Mouse (Mus musculus) limb, embryonic 12.5 days (tissue): ENCODE measurements around the gene Nelfb. TPM values are rescaled to one million over a fixed set of nuclear protein-coding genes. Genes with fewer than 3 reads are reported as not detected.

Source experiments
- ATAC-seq: fragments of 200-750 bp; cut with Nextera tagmentation; 2 replicates; pipeline ENCODE4 v1.8.0; 2017; ENCODE audit warnings: low read depth, moderate TSS enrichment; ENCODE audit not compliant: insufficient number of reproducible peaks, insufficient read depth, low FRiP score, low TSS enrichment
- H3K27ac ChIP-seq: fragments of 300-500 bp; sonication (generic); 2 replicates; pipeline ENCODE4 v1.5.1; 2016; ENCODE audit warnings: mild to moderate bottlenecking, moderate library complexity
- H3K27me3 ChIP-seq: fragments of 300-500 bp; sonication (generic); 2 replicates; pipeline ENCODE4 v1.6.1; 2016; ENCODE audit warnings: mild to moderate bottlenecking, moderate library complexity
- H3K36me3 ChIP-seq: fragments of 300-500 bp; sonication (generic); 2 replicates; pipeline ENCODE4 v1.6.1; 2016; ENCODE audit warnings: mild to moderate bottlenecking, moderate library complexity
- H3K4me1 ChIP-seq: fragments of 300-500 bp; sonication (generic); replicated peaks from 2 replicates; pipeline ENCODE4 v1.6.1; 2016
- H3K4me2 ChIP-seq: fragments of 300-500 bp; sonication (generic); 2 replicates; pipeline ENCODE4 v1.6.1; 2016; ENCODE audit warnings: mild to moderate bottlenecking, moderate library complexity
- H3K4me3 ChIP-seq: fragments of 300-500 bp; sonication (generic); replicated peaks from 2 replicates; pipeline ENCODE4 v1.5.1; 2016; ENCODE audit warnings: mild to moderate bottlenecking
- H3K9ac ChIP-seq: fragments of 300-500 bp; sonication (generic); replicated peaks from 2 replicates; pipeline ENCODE4 v1.6.1; 2016; ENCODE audit warnings: mild to moderate bottlenecking, moderate library complexity
- H3K9me3 ChIP-seq: fragments of 300-500 bp; sonication (generic); 2 replicates; pipeline ENCODE4 v1.6.1; 2016; ENCODE audit warnings: mild to moderate bottlenecking, moderate library complexity
- WGBS: fragments of 180-500 bp; shearing (Covaris S2); methylation state at CpG from one replicate; pipeline ENCODE4 v1.1.7; 2016; 5-methylcytosine and 5-hydroxymethylcytosine counted together
- polyA plus RNA-seq: library from polyadenylated mRNA; unstranded; fragments of >200 nt; fragmentation: Nextera tagmentation; extraction: Ambion mirVana; gene quantifications from 2 replicates; pipeline ENCODE4 v1.2.1, GENCODE M21; 2016

Gene Nelfb
- polyA plus RNA-seq, 1 experiment from 2014 or later = 121 TPM

GRCm38 (mm10) chr2:25230581-25230980, 19.3 kb upstream of the Nelfb start:
- Histone ChIP-seq H3K4me1 (0 out of 2 replicates have a peak, but pooled peaks cover 4% of the 10 kb centered on the region), H3K27me3 (peaks cover 50% of the 10 kb centered on the region), H3K36me3 (no peaks in the 10 kb centered on the region), H3K4me2 (no peak overlapping the region), H3K4me3 (no peak overlapping the region), H3K27ac (no peak overlapping the region), H3K9me3 (no peaks in the 10 kb centered on the region), H3K9ac (no peak overlapping the region)
- no peak for ATAC-seq
- WGBS = 79% methylated on average over 7 of the region's 7 CpGs

DNA sequence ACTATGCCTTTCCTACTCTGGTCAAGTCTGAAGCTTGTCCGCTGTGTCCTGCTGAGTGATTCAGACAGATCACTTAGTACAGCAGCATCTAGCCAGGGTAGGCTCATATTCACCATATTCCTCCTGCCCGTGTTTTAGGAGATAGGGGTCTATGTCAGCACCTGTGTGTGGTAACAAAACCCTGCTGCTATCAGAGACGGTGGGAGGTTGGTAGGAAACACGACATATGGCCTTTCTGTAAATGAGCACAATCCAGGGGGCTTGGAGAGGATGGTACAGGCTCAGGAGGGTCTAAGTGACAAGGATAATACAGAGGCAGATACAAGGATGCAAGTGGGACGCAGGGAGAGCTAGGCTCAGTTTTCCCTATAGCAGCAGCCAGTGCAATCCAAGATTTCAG, 18.3 kb upstream of the Nelfb start:
- H3K9me3 ChIP-seq = no peaks in the 10 kb centered on the region
- H3K4me2 ChIP-seq = no peak overlapping the region
- peaks cover 47% of the 10 kb centered on the region for H3K27me3 ChIP-seq
- H3K36me3 ChIP-seq = no peaks in the 10 kb centered on the region
- H3K4me3 ChIP-seq = no peak overlapping the region
- ATAC-seq = no peak
- H3K27ac ChIP-seq = no peak overlapping the region
- 84% methylated on average over 5 of the region's 5 CpGs for WGBS
- 0 out of 2 replicates have a peak, but pooled peaks cover 5% of the 10 kb centered on the region for H3K4me1 ChIP-seq
- no peak overlapping the region for H3K9ac ChIP-seq

DNA sequence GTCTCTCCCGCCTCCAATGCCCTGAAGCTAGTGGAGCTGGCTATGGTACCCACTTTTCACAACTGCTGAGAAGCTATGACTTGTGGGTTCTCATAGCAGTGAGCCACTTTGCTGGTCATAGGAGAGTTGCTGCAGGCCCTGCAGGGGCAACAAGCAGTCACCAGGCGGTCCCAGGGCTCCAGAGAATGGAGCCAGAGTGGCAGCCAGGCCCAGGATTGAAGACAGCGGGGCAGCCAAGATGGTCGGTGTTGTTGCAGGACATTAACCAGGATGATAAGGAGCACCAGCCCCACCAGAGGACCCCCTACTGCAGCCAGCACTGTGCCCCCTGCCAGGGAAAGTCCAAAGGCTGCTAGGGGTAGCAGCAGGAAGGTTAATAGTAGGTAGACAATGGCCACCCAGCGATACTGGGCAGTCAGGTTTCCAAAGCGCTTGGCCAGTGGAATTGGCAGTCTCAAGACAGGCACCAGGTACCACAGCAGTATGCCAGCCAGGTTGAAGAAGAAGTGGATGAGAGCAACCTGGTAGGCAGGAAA, 17.8 kb upstream of the Nelfb start:
- ATAC-seq = no peak
- H3K4me1 ChIP-seq = 0 out of 2 replicates have a peak, but pooled peaks cover 5% of the 10 kb centered on the region
- H3K36me3 ChIP-seq = no peaks in the 10 kb centered on the region
- H3K9me3 ChIP-seq = no peaks in the 10 kb centered on the region
- peak overlapping the region; percentile 44 for H3K4me2 ChIP-seq
- H3K4me3 ChIP-seq = no peak overlapping the region
- no peak overlapping the region for H3K9ac ChIP-seq
- H3K27me3 ChIP-seq = peaks cover 42% of the 10 kb centered on the region
- no peak overlapping the region for H3K27ac ChIP-seq
- WGBS = 68% methylated on average over 6 of the region's 6 CpGs

DNA sequence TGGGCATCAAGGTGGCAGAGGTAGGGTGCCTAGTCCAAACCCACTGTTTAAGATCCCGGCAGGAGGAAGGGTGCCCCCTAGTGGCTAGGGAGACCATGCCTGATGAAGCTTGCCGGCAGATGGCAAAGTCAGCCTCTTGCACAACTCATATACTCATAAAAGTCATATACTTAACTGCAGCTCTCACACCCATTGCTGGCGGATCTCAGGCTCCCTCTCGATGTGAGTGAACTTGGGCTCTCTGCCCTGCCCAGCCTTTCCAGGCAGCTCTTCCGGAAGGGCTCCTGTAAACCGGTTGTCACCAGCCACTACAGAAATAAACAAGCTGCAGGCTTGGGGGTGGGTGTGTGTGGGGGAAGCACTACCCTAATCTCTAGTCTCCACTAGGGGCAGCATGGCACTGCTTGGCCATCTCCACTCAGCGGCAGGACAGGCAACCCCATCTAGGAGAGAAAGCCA, 17.2 kb upstream of the Nelfb start:
- Histone ChIP-seq H3K27me3 (peaks cover 36% of the 10 kb centered on the region), H3K9ac (no peak overlapping the region), H3K36me3 (peaks cover 2% of the 10 kb centered on the region; the same call in 1 of the 2 replicates), H3K4me1 (peaks cover 10% of the 10 kb centered on the region), H3K9me3 (no peaks in the 10 kb centered on the region), H3K4me3 (peak overlapping the region; percentile 20; the same call in 1 of the 2 replicates), H3K27ac (no peak overlapping the region; the same call in 1 of the 2 replicates), H3K4me2 (peak overlapping the region; percentile 44)
- no peak for ATAC-seq
- WGBS = 1% methylated on average over 7 of the region's 7 CpGs

DNA sequence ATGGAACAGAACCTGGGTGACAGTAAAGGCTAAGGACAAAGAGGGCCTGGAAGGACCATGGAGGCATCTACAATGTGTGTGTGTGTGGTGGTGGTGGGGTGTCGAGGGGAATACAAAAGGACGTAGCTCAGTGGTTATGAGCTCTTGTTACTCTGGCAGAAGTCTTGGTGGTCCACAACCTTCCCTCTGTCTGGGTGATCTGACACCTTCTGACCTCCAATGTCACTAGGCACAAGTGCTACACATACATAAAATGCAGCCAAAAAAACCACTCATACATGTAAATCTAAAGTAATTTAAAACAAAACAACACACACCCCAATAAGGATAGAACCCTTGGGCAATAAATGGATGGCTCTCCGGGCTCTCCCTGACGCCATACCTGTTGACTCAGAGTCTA, 16.1 kb upstream of the Nelfb start:
- no peak overlapping the region for H3K27ac ChIP-seq
- peaks cover 15% of the 10 kb centered on the region for H3K4me1 ChIP-seq
- ATAC-seq = no peak
- WGBS = 88% methylated on average over 4 of the region's 4 CpGs
- no peak overlapping the region for H3K9ac ChIP-seq
- no peak overlapping the region for H3K4me3 ChIP-seq
- H3K9me3 ChIP-seq = no peaks in the 10 kb centered on the region
- peaks cover 26% of the 10 kb centered on the region for H3K27me3 ChIP-seq
- H3K4me2 ChIP-seq = no peak overlapping the region
- peaks cover 10% of the 10 kb centered on the region; the same call in 1 of the 2 replicates for H3K36me3 ChIP-seq

- no peak overlapping the region for H3K9ac ChIP-seq
- no peak overlapping the region for H3K4me2 ChIP-seq
- H3K9me3 ChIP-seq = no peaks in the 10 kb centered on the region
- no peak for ATAC-seq
- H3K4me3 ChIP-seq = no peak overlapping the region
- peaks cover 14% of the 10 kb centered on the region for H3K36me3 ChIP-seq
- no peak overlapping the region for H3K27ac ChIP-seq
- 80% methylated on average over 5 of the region's 5 CpGs for WGBS
- H3K4me1 ChIP-seq = peaks cover 15% of the 10 kb centered on the region
- H3K27me3 ChIP-seq = peaks cover 21% of the 10 kb centered on the region
Observed at GRCm38 (mm10) chr2:25226864-25227263, 15.6 kb upstream of the Nelfb start.

GRCm38 (mm10) chr2:25225811-25226379, 14.6 kb upstream of the Nelfb start:
- H3K9me3 ChIP-seq = no peaks in the 10 kb centered on the region
- H3K27ac ChIP-seq = peak overlapping the region; percentile 96
- no peak overlapping the region for H3K9ac ChIP-seq
- no peak for ATAC-seq
- H3K27me3 ChIP-seq = peaks cover 11% of the 10 kb centered on the region
- WGBS = 76% methylated on average over 8 of the region's 8 CpGs
- peak overlapping the region; percentile 58 for H3K4me2 ChIP-seq
- peak overlapping the region; percentile 87 for H3K4me3 ChIP-seq
- H3K36me3 ChIP-seq = peaks cover 21% of the 10 kb centered on the region
- peaks cover 15% of the 10 kb centered on the region for H3K4me1 ChIP-seq

- peak overlapping the region; percentile 87 for H3K4me3 ChIP-seq
- H3K4me1 ChIP-seq = peaks cover 15% of the 10 kb centered on the region
- peak overlapping the region; percentile 64 for H3K9ac ChIP-seq
- ATAC-seq = peak; percentile 98
- H3K36me3 ChIP-seq = peaks cover 21% of the 10 kb centered on the region
- no peaks in the 10 kb centered on the region for H3K9me3 ChIP-seq
- WGBS = 2% methylated on average over 41 of the region's 41 CpGs
- H3K4me2 ChIP-seq = peak overlapping the region; percentile 58
- peak overlapping the region; percentile 96 for H3K27ac ChIP-seq
- H3K27me3 ChIP-seq = 0 out of 2 replicates have a peak, but pooled peaks cover 7% of the 10 kb centered on the region
Observed at GRCm38 (mm10) chr2:25224766-25225752, 13.8 kb upstream of the Nelfb start.

- peak within 1 kb of the TSS; percentile 92 for H3K4me2 ChIP-seq
- H3K4me3 ChIP-seq = peak within 1 kb of the TSS; percentile 87
- 0 out of 2 replicates have a peak, but pooled peaks cover 2% of the 10 kb centered on the region for H3K27me3 ChIP-seq
- H3K9ac ChIP-seq = peak within 1 kb of the TSS; percentile 80
- WGBS = 0% methylated on average over 17 of the region's 17 CpGs
- H3K9me3 ChIP-seq = no peaks in the 10 kb centered on the region
- H3K27ac ChIP-seq = peak within 1 kb of the TSS; percentile 96
- no peak for ATAC-seq
- H3K36me3 ChIP-seq = peaks cover 21% of the 10 kb centered on the region
- H3K4me1 ChIP-seq = peaks cover 15% of the 10 kb centered on the region
Observed at GRCm38 (mm10) chr2:25224492-25224765, 13.1 kb upstream of the Nelfb start, which contains the start of gene Tubb4b. Gene Tubb4b, minus strand, starts transcription at chr2:25224702.

- Histone ChIP-seq H3K27me3 (no peaks in the 10 kb centered on the region), H3K36me3 (peaks cover 21% of the 10 kb centered on the region), H3K9me3 (no peaks in the 10 kb centered on the region), H3K4me3 (peak overlapping the region; percentile 87), H3K27ac (peak overlapping the region; percentile 93), H3K9ac (peak overlapping the region; percentile 80), H3K4me1 (peaks cover 15% of the 10 kb centered on the region), H3K4me2 (peak overlapping the region; percentile 92)
- 1% methylated on average over 53 of the region's 53 CpGs for WGBS
- peak; percentile 9; the same call in 1 of the 2 replicates for ATAC-seq
Observed at GRCm38 (mm10) chr2:25223681-25224491, 12.6 kb upstream of the Nelfb start.
